Mouse (Mus musculus): ENCODE data around the gene Ssh1.

Gene Ssh1

GRCm38 (mm10) chr5:113993487-113994465 lies at the start of gene Ssh1:
Gene Ssh1, minus strand, starts transcription at chr5:113993894.
- peak; percentile 90 to 96 for DNase-seq

GRCm38 (mm10) chr5:114041327-114041930 lies 47.7 kb upstream of the Ssh1 start:
- peak; percentile 48 to 68 for DNase-seq

- no peak for DNase-seq
These were observed 47.2 kb upstream of the Ssh1 start for GRCm38 (mm10) chr5:114040911-114041310.

- peak in 1 of 2 experiments; percentile 37 for DNase-seq
These were observed 46.8 kb upstream of the Ssh1 start for GRCm38 (mm10) chr5:114040508-114040907.

- peak; percentile 72 to 79 for DNase-seq
These were observed 41.4 kb upstream of the Ssh1 start for GRCm38 (mm10) chr5:114035111-114035510.

- DNase-seq = peak; percentile 24 to 54
These were observed 40.7 kb upstream of the Ssh1 start for GRCm38 (mm10) chr5:114034393-114034792.

GRCm38 (mm10) chr5:114032161-114032763 lies 38.6 kb upstream of the Ssh1 start:
- DNase-seq = peak in 1 of 2 experiments; percentile 33

- DNase-seq = no peak
These were observed 37.0 kb upstream of the Ssh1 start for GRCm38 (mm10) chr5:114030652-114031051.

GRCm38 (mm10) chr5:114028111-114028510 lies 34.4 kb upstream of the Ssh1 start:
- peak; percentile 92 for DNase-seq

GRCm38 (mm10) chr5:114027217-114027944 lies 33.7 kb upstream of the Ssh1 start:
- DNase-seq = peak in 1 of 2 experiments; percentile 48

GRCm38 (mm10) chr5:114024885-114025284 lies 31.2 kb upstream of the Ssh1 start:
- peak in 1 of 2 experiments; percentile 44 for DNase-seq

GRCm38 (mm10) chr5:114024390-114024789 lies 30.7 kb upstream of the Ssh1 start:
- DNase-seq = no peak

GRCm38 (mm10) chr5:114015121-114015520 lies 21.4 kb upstream of the Ssh1 start:
- peak in 1 of 2 experiments; percentile 49 for DNase-seq

- peak; percentile 76 to 82 for DNase-seq
These were observed 15.4 kb upstream of the Ssh1 start for GRCm38 (mm10) chr5:114009049-114009448.

- DNase-seq = peak in 1 of 2 experiments; percentile 47
These were observed 14.2 kb upstream of the Ssh1 start for GRCm38 (mm10) chr5:114007753-114008453.

- peak; percentile 44 to 61 for DNase-seq
These were observed 13.3 kb upstream of the Ssh1 start for GRCm38 (mm10) chr5:114006974-114007373.

GRCm38 (mm10) chr5:114005100-114005499 lies 11.4 kb upstream of the Ssh1 start:
- peak in 1 of 2 experiments; percentile 42 for DNase-seq

GRCm38 (mm10) chr5:114004573-114004972 lies 10.9 kb upstream of the Ssh1 start:
- DNase-seq = peak; percentile 72 to 76

GRCm38 (mm10) chr5:114003542-114003941 lies 9.8 kb upstream of the Ssh1 start, which contains the start of gene Dao:
Gene Dao, plus strand, starts transcription at chr5:114003703.
- DNase-seq = peak; percentile 84 to 94

- DNase-seq = peak; percentile 51 to 57
These were observed 5.7 kb upstream of the Ssh1 start for GRCm38 (mm10) chr5:113999382-113999781.

GRCm38 (mm10) chr5:113996458-113996857 lies 2.8 kb upstream of the Ssh1 start:
- DNase-seq = peak in 1 of 2 experiments; percentile 53

All from kidney, postnatal 36 days (tissue).